Mouse (Mus musculus): ENCODE measurements at regions not wholly inside any gene's neighbourhood (a gene's known extent, or its start where the extent isn't known, plus 50 kb on each side); places are given as distances from the start of the nearest gene placed in this dataset.

DNA sequence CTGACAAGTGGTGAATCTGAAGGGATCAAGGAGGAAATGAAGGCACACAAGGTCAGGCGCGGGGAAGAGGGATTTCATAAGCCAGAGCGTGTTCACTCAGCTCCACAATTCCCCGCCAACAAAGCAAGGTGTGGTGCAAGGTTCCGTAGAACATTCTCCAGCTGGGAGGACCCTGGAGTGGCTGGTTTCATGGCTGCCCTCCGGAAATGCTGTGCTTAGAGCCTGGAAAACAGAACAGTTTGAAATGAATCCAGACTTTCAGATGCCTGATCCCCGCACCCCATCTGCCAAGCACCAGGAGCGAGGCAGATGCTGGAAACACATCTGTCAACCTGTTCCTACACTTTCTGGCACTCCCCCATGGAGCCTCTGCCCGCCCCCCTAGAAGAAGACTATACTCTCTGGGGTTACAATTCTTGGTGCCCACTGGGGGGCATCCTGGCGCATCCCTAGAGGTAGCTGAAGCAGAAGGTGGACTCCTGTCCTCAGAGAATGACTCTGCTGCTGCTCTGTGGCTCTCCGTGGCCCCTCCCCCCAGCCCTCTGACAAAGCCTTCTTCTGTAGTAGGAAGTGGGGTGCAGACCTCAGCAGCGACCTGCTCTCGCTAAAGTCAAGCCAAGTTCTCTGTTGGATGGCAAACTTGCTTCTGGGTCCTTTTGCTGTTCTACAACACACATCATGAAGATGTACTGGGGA, 54.5 kb upstream of the Mafb start:
- DNase-seq (ENCODE audit: low read depth), result no peak

DNA sequence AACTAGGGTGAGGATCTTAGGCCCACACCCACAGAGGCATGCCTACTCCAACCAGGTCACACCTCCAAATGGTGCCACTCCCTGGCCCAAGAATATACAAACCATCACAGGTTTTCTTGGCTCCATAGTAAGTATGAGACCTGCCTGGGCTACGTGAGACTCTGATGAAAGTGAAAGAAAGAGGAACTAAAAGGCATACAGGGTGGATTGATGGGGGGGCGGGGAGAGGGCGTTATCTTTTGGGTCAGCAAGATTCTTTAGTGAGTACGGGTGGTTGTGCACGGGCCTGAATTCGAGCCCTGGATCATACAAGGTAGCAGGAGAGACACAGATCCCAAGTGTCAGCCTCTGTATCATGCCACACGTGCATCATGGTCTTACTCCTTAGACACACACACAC, 57.6 kb upstream of the Mafb start:
- no peak for DNase-seq (ENCODE audit: low read depth)

DNA sequence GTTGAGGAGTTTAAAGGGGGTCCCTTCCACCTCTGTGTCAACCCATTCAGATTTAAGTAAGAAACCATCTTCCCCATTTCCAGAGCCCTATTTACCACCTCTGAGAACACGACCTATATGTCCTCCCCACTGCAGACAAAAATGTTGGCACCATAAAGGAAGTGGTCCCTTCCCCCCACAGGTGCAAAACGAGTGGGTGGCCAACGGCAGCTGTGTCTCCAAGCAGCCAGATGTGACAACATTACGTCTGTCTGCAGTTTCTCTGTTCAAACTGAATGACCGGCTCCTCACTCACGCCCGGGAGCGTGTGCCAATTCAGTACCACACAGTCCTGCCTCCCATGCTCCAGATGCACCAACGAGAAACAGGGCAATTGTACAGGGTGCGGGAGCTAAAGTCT, 60.6 kb upstream of the Mafb start:
- DNase-seq (ENCODE audit: low read depth), result no peak

DNA sequence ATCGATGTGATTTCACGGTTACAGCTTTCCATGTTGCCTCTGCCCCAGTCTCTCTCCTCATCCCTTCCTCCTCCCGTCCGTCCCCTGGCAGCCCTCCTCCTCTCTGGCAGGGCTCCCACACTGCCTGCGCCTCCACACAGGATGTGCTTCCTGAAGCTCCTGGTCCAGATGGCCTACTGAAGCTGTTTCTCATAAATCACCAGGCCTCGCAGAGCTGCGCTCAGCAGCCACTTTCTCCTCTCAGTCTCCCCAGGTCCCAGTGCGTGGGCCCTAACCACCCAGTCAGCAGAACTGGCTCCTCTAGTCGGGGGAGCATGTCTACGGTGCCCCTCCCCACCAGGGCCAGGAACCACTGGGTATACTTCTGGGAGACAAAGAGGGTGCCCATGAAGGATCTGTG, 66.4 kb upstream of the Mafb start:
- DNase-seq (ENCODE audit: low read depth), result no peak

DNA sequence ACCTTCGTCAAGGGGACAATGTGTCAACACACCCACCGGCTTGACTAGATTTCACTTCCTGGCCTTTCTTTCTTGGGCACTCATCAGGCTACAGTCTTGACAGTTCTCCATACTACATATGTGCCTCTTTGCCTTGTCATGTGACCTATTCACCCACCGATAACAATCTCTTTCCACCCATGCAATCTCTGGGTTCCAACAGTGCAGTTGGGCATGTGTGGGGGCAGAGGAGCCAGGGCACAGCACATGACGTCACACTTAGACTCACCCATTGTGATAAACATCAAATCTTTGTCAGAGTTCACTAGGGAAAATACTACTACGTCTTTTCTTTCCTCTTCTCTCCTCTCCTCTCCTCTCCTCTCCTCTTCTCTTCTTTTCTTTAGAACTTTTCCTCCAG, 67.8 kb upstream of the Mafb start:
- DNase-seq (ENCODE audit: low read depth), result no peak

DNA sequence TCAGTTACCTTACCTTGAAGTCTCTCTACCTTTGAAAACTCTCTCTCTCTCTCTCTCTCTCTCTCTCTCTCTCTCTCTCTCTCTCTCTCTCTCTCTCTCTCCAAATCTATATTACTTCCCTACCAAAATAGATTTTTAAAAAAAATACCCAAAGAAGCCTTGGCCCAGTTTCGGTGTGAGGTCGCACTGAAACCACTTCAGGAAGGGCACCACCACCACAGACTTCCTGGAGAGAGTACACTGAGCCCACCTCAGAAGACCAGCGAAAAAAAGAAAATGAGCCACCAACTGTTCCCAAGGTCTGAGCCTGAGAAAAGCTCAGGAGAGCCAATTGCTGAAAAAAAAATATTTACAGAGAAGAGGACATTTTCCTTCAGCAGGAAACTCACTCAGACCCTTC, 68.8 kb upstream of the Mafb start:
- DNase-seq (ENCODE audit: low read depth), result no peak

DNA sequence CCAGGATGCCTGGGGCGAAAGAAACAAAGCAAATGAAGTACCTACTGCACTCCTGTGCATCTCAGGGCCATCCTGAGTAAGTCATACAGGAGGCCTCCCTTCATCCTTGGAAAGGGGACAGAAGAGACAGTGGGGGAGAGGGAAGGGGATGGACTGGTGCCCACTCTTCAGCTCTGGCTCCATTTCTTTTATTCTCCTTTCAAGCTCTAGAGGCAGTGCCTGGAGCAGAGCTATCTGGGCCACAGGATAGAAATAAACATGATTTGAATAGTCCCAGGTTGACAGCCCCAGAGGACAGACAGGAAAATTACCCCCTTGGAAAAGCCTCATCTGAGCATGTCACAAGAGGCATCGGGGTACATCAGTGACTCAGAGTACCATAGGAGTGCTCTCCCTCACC, 72.2 kb upstream of the Mafb start:
- no peak for DNase-seq (ENCODE audit: low read depth)

DNA sequence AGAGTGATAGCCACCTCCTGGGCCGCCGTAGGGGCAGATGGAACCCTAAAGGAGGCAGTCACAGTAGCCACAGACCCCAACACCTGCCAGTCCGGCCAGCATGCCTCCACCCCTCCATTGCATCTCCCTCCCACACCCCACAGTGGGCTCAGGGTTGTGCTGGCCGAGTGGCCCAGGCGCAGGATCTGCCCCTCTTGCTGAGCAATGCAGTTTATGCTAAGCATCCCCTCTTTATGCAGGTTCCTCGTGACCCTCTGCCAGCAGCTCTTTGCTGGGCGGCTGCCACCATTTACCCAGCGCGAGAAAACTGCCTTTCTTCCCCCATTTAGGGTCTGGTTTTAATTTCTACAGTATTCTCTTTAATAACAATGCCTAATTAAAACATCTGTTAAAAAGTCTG, 73.4 kb upstream of the Mafb start:
- no peak for DNase-seq (ENCODE audit: low read depth)

DNA sequence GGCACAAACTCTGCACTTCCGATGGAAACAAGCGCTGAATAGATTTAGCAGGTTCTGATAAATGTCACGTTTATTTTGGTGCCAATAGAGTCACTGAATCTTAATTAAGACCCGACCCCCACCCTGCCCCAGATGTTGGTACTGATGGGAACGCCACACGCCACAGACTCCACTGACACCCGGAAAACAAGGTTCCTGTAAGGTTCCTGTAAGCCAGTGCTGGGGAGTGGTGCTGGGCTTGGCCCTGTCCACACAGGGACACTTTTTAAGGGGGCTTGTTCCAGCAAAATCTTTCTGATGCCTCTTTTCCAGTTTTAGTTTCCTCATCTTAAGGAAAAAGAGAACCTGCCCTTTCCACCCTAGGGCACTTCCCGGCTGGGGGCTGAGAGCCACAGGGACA, 84.2 kb upstream of the Mafb start:
- DNase-seq (ENCODE audit: low read depth), result no peak

DNA sequence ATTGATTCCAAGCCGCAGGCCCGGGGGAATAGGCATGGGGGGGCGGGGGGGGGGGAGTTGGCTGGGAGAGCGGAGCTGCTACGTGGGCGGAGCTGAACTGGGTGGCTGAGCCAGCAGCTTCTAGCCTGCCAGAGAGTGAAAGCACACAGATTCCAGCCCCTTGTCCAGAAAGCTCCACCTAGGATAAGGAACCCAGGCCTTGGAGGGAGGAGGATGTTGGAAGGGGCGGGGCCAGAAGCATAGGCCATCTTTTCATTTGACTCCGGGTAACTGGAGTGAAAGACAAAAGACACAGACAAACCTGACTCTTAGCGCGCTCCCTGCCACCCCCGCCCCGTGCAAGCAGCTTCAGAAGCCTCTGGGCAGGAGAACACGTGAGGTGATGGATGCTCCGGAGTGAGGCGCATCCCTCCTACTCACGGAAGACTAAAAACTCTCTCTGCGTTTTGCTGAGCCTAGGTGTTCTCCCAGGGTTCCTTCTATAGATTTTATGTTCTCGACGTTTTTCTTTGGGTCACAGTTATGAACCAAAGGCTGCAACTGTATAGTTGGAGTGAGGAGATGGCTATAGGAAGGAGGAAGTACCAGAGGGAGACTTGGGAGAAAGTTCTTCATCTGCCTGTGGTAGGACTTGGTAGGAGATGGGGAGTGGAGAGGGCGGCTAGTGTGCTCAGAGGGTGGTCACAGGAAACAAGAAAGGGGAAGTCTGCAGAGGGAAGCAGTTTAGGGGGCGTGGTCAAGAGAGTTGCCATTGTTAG, 84.8 kb upstream of the Mafb start:
- DNase-seq (ENCODE audit: low read depth), result peak; percentile 56

DNA sequence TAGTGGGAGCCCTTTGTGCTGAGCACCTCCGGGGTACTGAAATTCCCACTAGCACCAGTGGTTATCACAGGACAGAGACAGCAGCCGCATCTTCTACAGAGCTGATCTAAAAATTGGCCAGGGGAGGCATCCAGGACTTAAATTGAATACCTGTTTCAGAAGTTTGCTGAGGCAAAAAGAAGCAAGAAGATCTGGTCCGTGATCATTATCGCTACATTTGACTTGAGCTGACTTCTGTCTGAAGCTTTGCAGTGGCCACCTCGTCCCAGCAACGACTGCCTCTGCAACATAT, 85.3 kb upstream of the Mafb start:
- no peak for DNase-seq (ENCODE audit: low read depth)

DNA sequence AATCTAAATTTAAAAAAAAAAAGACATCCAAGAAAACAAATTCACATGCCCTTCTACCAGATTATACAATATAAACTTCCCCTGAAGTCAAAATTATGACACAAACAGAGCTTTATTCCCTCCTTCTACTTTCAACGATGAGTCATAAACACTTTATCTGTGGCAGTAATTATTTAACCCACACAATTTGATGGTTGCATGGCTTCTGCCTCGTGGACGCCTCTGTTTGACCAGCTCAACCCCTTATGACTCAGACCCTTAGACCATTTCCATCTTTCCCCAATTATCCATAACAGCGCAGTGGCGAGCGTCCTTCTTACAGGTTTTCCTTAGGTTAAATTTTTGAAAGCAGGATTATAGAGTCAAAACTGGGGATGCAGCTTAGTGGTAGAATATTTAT, 85.9 kb upstream of the Mafb start:
- no peak for DNase-seq (ENCODE audit: low read depth)

DNA sequence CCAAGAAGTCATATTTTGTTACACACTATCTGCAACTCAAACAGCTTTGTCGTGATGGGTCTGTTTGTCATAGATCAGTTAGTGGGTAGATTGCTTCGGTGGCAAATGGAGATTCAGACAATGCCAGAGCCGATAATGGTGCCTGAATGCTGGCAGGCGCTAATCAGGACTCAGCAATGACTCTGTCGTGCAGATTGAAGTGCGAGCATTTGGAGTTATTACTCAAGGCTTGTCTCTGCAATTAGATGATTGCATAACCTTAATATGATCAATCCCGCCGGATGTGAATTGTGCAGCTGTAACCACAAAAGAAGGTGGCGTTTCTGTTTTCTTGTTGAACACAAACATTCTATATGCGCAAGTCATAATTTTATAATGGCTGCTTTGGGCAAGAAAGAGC, 88.8 kb upstream of the Mafb start:
- no peak for DNase-seq (ENCODE audit: low read depth)

DNA sequence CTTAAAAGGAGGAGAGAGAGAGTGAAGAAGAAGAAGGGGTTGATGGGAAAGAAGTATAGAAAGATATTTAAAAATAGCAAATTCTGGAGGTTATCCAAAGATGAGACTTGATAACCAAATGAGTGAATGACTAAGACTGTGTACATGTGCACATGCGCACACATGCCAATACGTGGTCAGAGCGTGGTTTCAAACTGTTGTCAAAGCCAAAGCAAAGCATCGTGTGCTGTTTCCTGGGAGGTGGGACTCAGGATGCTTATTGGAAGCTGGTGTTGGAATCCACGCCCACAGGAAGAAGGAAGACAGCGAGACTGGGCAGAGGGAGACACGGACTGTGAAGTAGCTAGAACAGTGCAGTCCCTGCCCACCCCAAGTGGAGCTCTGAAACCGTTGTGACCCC, 89.8 kb upstream of the Mafb start:
- no peak for DNase-seq (ENCODE audit: low read depth)

DNA sequence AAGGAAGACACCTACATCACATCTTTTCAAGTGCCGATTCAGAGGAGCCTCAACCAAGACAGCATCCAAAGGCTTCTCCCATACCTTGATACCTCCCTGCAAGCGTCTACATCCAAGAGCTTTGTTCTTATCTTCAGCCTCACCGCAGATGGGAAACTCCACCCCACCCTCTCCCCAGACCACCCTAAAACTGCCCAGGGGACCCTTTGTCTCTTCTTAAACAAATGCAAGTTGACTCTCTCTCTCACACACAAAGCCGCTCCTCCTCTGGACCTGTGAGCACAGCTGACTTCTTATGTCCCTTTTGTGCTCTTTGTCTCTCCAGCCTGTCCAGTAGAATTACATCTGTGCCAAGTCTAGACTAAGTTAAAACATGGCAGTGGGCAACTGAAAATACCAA, 104.7 kb upstream of the Mafb start:
- no peak for DNase-seq (ENCODE audit: low read depth)

DNA sequence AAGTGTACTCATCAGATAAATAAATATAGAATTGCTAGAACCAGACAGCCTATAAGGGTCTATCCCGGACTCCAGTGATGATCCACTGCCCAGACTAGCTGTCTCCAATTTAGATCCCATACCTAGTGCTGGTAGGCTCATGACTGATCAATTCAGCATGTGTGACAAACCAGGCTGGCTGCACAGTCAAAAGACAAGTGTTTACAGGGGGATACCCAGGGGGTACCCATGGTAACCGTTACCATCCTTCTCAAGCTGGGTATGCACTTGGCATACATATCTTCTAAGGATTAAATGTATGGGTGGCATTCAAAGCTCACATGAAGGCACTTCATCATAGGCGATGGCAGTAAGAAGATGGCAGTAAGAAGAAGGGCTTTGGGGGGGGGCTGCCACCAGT, 109.3 kb upstream of the Mafb start:
- DNase-seq (ENCODE audit: low read depth), result no peak

DNA sequence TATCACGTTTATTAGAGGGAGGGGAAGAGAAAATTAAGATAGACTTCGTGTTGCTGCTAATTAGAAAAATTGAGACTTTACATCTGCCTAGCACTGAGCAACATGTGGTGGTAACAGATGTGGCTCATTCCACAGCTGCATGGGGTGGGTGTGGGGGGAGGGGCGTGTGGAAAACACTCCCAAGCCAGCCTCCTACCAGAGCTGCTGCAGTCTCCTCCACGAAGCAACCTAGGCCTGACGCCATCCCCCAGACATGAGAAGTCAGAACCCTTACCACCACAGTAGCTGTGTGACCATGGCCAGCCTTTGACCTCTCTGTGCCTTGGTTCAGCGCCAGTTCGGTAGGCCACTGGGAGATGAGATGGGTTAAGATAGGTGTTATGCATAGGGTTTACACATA, 112.4 kb upstream of the Mafb start:
- DNase-seq (ENCODE audit: low read depth), result no peak

DNA sequence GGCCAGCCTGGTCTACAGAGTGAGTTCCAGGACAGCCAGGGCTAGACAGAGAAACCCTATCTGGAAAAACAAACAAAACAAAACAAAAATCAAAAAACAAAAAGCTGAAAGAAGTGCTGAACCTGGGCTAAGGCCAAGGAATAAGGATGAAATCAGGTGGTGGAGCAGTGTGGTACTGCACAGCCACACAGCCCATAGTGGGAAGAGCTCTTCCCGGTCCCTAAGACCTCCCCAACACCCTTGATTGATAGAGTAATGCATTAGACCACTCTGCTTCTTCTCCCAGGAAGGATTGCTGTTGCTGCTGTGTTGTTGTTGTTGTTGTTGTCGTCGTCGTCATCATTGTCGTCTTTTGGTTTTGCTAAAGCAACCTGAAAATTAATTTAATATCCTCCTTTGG, 118.2 kb upstream of the Mafb start:
- DNase-seq (ENCODE audit: low read depth), result no peak

DNA sequence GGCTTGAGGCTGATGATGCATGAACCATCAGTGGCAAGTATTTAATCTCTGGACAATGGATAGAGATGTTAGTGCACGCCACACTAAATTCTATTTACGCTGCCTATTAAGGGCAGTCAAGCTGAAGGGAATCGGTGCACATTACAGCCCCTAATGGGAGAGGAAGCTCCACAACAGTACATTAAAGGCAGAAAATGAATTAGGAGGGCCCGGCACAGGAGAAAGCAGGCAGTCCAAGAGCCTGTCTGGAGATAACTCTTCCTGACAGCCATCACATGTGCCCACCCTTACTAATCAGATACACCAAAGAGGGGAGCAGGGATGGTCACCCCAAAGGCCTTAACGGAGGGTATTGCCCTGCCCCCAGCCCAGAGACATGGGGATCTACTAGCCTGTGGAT, 118.7 kb upstream of the Mafb start:
- DNase-seq (ENCODE audit: low read depth), result no peak

DNA sequence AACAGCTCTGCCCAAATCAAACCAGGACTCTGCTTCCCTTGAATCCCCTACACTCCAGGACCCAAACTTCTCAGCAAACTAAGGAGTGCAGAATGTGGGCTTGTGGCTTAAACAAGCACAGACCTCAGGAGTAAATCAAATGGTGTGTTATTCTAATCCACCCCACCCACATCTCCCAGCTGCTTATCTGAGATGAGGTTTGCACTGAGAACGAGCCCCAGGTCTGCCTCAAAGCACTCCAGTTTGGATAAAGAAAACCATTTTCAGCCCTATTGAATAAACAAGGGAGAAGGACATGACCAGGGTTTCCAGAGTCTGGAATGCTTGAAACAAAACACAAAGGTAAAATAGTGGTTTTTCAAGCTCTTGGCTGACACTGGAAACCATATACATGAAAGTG, 132.9 kb upstream of the Mafb start:
- DNase-seq (ENCODE audit: low read depth), result no peak

DNA sequence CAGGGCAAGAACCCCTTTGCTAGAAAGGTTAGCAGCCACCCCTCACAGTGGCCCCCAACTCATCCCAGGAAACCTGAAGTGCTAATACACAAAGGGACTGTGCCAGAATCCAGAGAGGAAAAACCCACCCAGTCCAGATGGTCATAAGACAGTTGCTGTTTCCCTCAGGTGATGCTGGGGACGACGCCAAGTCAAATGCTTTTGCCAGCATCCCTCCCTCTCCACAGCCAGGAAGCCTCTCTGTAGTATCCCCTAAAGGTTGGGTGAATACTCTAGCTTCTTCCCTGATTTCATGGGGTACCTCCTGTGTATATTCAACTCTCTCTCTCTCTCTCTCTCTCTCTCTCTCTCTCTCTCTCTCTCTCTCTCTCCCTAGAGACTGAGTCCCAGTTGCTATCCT, 136.0 kb upstream of the Mafb start:
- no peak for DNase-seq (ENCODE audit: low read depth)

DNA sequence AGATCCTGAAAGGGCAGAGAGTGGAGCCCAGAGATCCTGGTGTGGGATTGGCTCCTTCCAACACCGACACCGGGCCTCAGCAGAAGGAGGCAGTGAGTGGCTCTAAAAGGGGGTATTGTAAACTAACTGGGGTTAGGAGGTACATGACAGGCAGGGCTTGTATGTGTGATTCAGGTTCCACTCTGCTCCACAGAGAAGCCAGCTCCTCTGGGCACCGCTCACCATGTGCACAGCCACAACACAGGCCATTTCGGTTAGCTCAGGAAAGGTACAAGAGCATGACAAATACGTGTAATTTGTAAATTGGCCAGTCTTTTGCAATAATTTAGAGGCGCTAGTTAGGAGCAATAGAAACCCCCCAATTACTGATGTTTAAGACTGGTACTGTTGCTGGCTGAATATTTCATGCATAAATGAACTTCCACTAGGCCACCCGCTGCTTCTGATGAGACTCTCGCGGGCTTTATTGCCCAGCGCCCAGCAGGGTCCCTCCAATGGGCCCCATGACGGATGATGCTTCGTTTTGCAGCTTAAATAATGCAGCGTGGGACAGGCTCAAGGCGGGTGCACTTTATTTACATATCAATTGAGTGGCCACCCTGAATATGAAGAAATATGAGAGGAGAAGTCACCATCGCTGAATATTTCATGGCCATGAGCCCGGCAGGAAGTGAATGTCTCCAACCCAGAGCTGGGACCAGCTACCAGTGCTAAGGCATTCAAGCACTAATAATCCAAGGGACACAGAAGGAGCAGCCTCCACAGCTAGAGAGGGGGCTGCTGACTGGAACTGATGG, 136.9 kb upstream of the Mafb start:
- DNase-seq (ENCODE audit: low read depth), result no peak

DNA sequence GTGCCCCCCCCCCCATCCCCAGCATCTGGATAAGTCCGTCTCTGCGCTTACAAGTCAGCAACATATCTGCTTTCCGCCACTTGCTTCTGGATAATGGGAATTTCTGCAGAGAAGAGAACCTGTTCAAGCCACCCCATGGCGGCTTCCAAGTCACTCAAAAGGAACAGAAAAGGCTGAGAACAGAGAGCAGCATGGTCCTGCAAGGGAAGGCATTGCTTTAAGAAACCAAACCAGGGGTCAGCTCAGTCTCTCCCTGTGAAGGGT, 137.5 kb upstream of the Mafb start:
- no peak for DNase-seq (ENCODE audit: low read depth)

DNA sequence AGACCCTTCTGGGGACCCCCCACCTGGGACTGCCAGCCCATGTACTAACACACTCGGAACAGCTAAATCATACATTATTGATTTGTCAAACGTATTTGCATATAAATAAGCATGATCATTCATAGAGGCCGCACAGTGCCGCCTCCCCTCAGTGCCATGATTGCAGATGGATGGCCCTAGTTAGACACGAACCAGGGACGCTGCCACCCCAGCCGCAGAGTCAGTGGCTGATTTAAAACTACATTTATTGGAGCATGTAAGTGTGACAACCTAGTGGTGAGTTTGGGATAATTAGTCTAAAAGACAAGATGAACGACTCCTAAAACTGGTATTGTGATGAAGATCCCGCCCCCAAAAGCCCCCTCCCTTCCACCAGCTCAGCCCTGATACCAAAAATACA, 138.3 kb upstream of the Top1 start:
- no peak for DNase-seq (ENCODE audit: low read depth)

Data from c-Kit-positive CD71-negative TER-119-negative erythroid progenitor cells, embryonic 14.5 days (primary cell).